Mouse (Mus musculus) spleen, postnatal 36 days (tissue): ENCODE measurements around the gene Tesc.

Experiments used
- DNase-seq, 2 experiments: peaks; one replicate each; pipeline ENCODE4 v3.0.0; 2022; ENCODE audit warnings: low spot score in 2 of 2, mixed read lengths in 1 of 2

Gene Tesc

DNA sequence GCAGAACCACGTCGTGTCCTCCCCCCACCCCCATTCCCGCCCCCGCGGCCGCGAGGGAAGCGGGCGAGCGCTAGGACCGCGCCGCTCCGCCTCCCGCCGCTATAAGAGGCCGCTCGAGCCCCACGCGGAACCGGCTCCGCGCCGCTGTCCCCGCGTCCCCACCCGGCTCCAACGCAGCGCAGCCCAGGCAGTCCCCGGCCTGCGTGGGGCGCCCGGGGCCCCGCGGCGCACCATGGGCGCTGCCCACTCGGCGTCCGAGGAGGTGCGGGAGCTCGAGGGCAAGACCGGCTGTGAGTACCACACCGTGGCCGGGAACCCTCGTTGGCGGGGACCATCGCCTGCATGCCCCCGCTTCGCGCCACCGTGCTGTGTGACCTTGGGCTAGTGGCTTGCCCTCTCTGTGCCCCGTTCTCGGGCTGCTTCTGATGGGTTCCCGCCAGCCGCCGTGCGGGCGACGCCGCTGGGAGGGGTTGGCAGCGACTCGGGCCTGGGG lies at the start of gene Tesc:
Gene Tesc (plus strand): TSS at position 46 of the 493 bp plus-strand sequence.
- DNase-seq = no peak

GRCm38 (mm10) chr5:117978159-117978697 lies 49.3 kb upstream of the Tesc start:
- DNase-seq = no peak

DNA sequence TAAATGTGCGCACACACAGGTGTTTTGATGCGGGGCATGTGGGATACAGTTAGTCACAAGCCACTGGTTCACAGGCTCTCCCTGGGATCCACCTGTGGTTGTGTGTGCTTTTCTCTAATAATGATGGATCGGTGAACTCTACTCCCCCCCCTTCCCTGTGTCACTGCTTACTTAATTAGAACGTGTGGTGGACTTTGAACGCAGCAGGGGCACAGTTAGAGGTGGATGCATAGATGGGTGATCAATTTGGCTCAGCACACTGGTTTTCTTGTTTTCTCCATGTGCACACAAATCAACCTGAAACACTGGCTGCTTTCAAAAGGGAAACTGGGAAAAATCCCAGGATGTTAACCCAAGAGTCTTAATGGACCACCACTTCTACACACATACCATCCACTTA lies 48.5 kb upstream of the Tesc start:
- DNase-seq = no peak

DNA sequence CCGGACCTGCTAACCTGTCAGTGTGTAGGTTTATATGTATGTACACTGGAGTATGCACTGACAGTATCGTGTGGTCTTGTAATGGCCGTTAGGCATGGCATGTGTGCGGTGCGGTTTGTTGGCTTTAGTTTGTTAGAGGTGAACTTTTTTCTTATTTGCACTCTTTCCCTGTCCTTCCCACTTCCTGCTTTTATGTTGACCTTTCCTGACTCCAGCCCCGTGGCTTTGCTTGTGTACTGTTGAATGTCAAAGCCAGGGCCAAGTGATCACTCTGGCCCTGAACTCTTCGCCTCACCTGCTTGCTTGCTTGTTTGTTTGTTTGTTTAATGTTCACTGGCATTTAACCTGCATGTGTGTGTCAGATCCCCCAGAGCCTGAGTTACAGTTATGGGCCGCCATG lies 46.6 kb upstream of the Tesc start:
- no peak for DNase-seq

DNA sequence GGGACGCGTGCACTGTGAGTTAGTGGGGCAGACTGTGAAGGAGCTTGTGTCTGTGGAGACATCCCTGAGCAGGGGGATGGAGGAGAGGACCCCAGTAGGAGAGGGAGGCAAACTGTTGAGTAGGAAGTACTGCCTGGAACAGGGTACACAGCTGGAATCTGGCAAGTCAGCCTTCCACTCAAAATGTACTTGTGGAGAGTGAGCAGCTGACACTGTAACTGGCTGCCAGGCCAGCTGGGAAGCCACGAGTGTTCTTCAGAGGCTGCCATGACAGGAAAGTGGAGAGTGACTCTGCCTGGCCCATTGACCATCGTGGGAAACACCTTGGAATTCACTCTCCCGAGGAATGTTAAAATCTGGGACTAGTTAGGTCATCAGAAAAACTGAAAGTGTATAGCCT lies 45.6 kb upstream of the Tesc start:
- no peak for DNase-seq

DNA sequence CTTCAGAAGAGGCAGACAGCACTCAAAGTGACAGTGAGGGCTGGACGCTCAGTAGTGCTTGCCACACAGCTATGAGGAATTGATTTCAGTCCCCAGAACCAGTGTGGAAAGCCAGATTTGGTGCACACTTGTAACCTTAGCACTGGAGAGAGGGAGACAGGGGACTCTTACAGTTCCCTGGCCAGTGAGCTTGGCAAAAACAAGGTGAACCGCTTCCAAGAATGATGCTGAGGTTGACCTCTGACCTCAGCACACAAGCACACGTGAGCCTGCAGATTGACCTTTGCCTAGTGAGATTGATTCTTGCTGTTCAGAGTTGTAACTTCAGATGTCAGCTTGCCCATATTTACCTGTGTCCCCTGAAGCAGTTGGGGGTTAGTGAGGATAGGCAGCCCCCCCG lies 41.2 kb upstream of the Tesc start:
- DNase-seq = no peak

DNA sequence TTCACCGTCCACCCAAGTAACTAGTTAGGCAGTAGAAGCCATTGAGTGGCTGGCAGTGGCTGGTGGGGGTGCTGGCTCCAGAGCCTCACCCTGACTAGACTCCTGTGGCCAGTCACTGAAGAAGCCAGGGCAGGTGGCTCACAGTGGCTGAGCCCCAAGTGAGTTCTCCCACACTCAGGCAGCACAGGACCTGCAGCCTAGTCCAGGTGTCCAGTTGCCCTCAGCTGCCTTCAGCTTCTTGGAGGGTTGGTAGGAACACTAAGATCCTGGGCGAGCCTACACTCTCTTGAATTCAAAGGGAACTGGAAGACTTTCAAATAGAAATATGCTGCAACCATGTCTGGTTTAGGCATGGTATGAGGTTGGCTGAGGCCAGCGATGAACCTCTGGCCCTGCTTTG lies 39.7 kb upstream of the Tesc start:
- no peak for DNase-seq

DNA sequence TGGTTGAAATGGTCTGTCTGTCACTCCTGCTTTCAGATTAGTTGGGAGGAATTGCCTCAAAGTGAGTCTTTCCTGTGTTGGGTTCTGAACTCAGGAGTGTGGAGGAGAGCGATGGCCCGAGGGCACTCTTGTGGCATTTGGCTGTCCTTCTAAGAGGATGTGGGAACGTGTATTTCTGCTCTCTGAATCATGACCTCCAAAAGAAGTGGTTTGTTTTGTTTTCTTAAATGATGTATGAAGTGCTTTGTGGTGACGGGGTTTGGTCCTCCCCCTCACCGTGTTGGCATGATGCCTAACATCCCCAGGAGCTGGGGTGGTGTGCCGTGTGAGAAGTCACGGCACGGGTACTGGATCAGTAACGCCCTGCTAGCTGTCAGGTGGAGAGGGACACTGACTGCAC lies 39.2 kb upstream of the Tesc start:
- DNase-seq = no peak

DNA sequence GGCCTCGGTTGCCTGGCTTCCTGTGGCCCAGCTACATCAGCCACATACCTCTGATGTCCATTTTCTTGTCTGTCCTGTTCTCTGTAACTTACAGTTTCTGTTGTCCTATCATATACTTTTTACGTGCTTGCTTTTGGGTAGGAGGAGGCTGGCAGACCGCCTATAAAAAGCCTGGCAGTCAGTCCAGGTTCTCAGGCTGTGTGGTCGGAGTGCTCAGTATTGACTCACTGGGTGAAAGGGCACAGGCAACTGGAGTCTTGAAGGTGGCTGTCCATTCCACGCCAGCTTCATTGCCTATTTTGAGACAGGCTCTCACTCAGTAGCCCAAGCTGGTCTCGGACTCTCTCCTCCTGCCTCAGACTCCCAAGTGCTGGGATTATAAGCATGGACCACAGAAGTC lies 37.8 kb upstream of the Tesc start:
- DNase-seq = no peak

DNA sequence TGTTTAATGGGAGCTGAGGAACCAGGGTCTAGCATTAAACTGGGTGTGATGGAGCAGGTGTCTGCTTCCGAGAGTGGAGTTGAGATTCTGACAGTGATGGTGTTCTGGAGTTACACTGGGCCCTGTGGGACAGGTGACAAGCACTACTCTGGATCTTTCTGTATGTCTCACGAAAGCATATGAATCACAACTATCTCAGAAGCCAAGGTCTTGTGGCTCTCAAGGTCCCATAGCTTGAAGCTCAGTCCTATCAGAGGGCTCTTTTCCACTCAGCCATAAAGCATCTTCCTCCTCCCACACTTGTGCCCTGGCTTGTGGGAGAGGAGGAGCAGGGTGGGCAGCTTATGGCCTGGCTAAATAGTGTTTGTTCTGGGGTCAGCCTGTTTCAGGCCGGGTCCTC lies 36.6 kb upstream of the Tesc start:
- no peak for DNase-seq

DNA sequence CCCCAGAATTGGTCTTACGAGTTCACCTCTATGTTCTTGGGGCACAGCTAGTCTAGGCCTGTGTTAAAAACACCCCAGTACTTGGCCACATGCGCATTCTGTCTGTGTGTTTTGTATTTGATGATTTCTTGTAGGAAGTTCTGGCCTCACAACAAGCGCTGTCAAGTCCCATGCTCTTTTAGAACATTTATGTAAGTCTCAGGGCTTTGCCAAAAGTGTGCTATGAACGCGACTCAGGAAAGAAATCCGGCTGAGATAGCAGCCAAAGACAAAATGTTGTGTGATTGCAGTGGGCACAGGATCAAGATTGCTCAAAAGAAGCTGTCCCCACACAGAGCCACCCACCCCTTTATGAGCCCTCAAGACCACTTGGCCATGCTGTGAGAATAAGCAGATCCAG lies 34.0 kb upstream of the Tesc start:
- no peak for DNase-seq

DNA sequence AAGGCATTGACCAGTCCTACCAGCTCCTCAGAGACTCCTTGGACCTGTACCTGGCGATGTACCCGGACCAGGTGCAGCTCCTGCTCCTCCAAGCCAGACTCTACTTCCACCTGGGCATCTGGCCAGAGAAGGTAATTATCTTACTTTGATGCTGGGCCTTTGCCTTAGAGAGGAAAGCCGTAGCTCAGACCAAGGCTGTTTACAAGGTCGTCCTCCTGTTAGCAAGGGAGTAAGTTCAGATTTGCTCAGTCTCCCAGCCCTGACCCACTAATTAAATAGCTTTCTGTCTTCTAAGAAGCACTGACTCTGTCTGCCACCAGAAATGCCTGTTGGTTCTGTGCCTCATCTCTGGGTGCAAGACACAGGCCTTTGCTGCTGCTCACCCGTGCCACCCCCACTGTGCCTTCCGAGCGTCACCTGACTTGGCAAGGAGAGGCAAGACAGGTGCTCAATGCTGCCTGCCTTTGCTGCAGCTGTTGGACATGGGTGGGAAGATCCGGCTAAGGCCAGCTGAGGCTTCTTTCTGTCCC lies 32.1 kb upstream of the Tesc start:
- DNase-seq = no peak

DNA sequence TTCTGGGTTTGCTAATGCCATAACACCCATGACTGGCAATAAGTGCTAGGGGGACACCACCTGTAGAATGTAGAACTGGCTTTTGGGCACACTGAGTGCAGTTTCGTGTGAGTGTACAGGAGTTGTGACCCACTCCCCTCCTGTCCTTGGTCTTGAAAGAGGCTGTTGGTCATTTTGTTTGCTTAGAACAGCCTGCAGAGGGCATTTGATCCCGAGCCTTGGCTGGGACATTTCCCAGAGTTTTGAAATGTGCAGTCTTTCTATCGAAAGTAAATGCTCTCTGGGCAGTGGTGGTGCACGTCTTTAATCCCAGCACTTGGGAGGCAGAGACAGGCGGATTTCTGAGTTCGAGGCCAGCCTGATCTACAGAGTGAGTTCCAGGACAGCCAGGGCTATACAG lies 31.6 kb upstream of the Tesc start:
- no peak for DNase-seq

DNA sequence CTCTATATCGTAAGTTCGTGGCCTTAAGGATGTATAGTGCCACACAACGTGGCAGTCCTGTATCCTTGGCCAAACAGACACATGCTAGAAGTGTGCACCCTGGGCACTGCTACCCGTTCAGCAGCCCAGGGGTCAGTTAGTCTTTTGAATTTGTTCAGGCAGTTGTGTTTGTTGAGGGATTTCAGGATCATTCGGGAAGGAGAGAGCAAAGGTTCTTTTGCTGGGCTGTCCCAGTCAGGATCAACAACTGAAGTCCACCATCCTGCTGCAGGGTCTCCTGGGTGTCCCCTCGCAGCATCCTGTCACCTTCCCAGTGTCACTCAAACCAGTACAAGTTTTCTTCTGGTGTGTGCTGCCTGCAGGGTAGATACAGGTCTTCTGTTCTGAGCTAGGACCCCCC lies 31.0 kb upstream of the Tesc start:
- no peak for DNase-seq

DNA sequence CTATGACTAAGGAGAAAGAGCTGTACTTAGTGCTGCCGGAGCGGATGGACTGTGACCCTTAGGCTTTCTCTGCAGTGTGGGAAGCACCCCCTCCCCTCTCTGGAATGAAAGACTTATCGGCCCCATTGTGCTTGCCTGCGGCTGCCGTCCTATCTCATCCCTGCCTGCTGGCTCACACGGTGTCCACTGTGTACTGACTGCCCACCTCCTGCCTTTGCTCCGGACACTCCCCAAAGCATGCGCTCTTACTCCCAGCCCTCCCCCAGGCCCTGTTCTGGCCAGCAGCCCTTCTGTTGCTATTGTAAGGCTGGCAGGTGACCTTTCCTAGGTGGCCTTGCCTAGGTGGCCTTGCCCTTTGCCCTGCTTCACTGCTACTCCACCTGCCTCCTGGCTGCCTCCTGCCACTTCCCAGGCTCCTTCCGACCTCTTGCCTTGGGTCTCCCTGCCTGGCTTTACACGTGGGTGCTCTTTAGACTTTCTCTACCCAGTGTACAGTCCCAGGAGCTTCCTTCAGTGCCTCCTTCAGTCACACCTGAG lies 30.0 kb upstream of the Tesc start:
- no peak for DNase-seq

GRCm38 (mm10) chr5:117999061-117999460 lies 28.5 kb upstream of the Tesc start:
- no peak for DNase-seq

GRCm38 (mm10) chr5:117999584-117999983 lies 28.0 kb upstream of the Tesc start:
- no peak for DNase-seq

DNA sequence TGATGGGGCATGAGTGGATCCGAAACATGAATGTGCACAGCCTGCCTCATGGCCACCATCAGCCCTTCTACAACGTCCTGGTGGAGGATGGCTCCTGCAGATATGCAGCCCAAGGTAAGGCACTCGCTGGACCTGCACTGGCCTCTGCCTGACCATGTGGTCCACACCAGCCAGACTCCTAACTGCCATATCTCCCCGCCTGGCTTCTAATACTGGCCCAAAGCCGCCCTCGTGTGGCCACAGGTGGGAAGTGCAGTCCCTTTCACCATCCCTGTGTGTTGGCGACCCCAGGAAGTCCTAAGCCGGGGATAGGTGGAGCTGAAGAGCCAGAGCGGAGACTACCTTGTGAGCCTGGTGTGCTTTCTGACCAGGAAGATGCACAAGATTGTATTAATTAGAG lies 25.5 kb upstream of the Tesc start:
- peak; percentile 18 to 29 for DNase-seq

DNA sequence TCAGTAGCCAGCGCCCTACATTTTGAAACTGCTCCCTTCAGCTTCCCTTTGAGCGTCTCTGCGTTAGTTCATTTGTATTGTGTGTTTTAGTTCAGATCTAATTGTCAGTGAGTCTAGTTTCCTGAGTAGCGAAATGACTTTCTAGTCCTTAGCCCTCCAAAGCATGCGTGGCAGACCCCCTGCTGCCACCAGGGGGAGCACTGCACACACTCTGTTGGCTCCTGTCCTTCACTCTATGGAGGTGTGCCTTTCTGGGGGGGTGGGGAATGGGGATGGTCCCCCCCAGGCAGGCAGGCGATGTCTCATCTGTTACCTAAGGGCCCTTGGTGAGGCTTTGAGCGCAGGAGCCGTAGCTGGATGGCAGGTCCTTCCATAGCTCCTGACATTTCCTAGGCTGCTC lies 22.9 kb upstream of the Tesc start:
- peak; percentile 20 to 32 for DNase-seq

DNA sequence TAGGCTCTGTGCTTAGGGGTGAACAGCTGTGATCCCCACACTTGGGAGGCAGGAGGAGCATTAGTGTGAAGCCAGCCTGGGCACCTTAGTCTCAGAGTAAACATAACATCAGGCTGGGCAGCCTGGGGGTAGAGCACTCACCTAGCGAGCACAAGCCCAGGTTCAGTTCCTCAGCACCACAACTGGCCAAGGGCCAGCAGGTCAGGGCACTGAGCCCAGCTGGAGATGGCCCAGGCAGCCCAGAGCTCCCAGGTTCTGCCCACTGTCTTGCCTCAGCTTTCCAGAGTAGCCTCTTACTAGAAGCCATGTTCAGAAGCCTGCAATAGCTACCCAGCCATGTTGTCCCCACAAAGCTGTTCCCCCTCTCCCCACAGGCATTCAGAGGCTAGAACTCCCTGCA lies 21.8 kb upstream of the Tesc start:
- no peak for DNase-seq

- DNase-seq = no peak
Measured at GRCm38 (mm10) chr5:118008344-118008743, 19.2 kb upstream of the Tesc start.

DNA sequence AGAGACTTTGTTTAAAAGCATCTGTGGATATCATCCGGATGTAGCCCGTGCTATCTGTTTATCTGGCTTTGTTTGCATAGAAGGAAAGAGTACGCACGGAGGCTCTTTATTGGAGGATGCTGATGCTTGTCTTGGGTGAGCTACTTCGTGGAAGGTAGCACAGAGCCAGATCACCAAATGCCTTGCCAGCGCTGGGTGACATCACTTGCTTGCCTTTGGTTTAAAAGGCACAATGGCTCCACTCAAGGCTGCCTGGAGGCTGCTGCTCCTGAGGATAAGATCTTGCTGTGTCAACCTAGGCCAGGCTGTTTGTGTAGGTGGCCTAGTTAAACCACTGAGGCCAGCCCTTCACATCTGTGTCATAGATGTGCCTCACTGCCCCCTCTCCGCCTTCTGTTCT lies 16.7 kb upstream of the Tesc start:
- no peak for DNase-seq

DNA sequence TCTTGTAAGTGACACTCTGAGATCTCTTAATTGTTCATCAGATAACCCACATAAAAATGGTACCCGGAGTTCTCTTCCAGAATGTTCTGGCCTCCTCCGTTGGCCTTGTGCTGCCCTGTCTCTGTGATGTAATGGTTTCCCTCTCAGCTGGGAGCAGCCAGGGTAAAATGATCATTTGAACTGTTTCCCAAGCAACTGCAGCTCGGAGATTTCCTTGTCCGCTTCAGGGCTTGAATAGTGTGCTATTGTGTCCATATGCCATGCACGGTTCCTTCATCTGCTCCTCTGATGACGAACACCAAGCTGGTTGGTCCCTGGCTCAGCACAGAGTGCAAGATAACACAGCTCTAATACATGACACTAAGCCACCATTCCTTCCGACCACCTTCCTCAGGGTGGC lies 15.7 kb upstream of the Tesc start:
- DNase-seq = no peak

- DNase-seq = no peak
Measured at GRCm38 (mm10) chr5:118015028-118015427, 12.5 kb upstream of the Tesc start.
